Mouse (Mus musculus): ENCODE measurements around the gene Gpc4. TPM values are rescaled to one million over a fixed set of nuclear protein-coding genes. Genes with fewer than 3 reads are reported as not detected.

Gene Gpc4
- total RNA-seq, 2 experiments from 2014 or later, result 124 to 131 TPM

- DNase-seq, result peak; percentile 18
These were observed 147.4 kb downstream of the Gpc4 start for GRCm38 (mm10) chrX:52017660-52018059.

Other genes with a start within 250 kb of the Gpc4 start
- gene 1700080O16Rik, start 192.5 kb downstream of the Gpc4 start, total RNA-seq (2021), result not detected

Measured in gastrocnemius, postnatal 10 days (tissue).